Mouse (Mus musculus) heart, postnatal 25 days (tissue): ENCODE results near the gene Ttc9b. TPM values are rescaled to one million over a fixed set of nuclear protein-coding genes. Genes with fewer than 3 reads are reported as not detected.
A peak's percentile ranks its signal among the peaks of the same experiment; 100 is the strongest.
"Not testable (repeated sequence)": the region's sequence is repeated elsewhere in the genome, so short reads cannot be mapped to it uniquely, and the experiment has no call there.

Source experiments
- DNase-seq: peaks from one replicate; pipeline ENCODE4 v3.0.0; 2022; ENCODE audit warnings: low spot score
- intact Hi-C: fragments of 180-260 bp; cut with DNase I; formaldehyde crosslinking; loops from one replicate; pipeline ENCODE4 v1.15.1; 2025
- total RNA-seq, 2 experiments: library from RNA; stranded (reverse); gene quantifications; 2 replicates each; pipeline ENCODE4 v1.2.3; 2021

Ttc9b gene
- total RNA-seq, result not detected

GRCm38 (mm10) chr7:27653681-27654437 lies at the start of gene Ttc9b:
TSS of gene Ttc9b (plus strand) at chr7:27653915.
- DNase-seq, result no peak
- intact Hi-C loops, result no loop called here

- intact Hi-C loops, result no loop called here
- DNase-seq, result no peak
These were observed 48.9 kb upstream of the Ttc9b start for GRCm38 (mm10) chr7:27604661-27605348.

- DNase-seq, result peak; percentile 66
- intact Hi-C loops, result no loop called here
These were observed 48.0 kb upstream of the Ttc9b start for GRCm38 (mm10) chr7:27605499-27606285.

- intact Hi-C loops, result no loop called here
- DNase-seq, result no peak
These were observed 47.0 kb upstream of the Ttc9b start for GRCm38 (mm10) chr7:27606481-27607254.

GRCm38 (mm10) chr7:27607580-27607979 lies 46.1 kb upstream of the Ttc9b start:
- intact Hi-C loops, result no loop called here

GRCm38 (mm10) chr7:27608130-27608529 lies 45.6 kb upstream of the Ttc9b start:
- intact Hi-C loops, result no loop called here
- DNase-seq, result no peak

More at GRCm38 (mm10) chr7:27607580-27607979, 46.1 kb upstream of the Ttc9b start:
- peak; percentile 64 for DNase-seq

GRCm38 (mm10) chr7:27609285-27609684 lies 44.4 kb upstream of the Ttc9b start:
- intact Hi-C loops, result no loop called here

GRCm38 (mm10) chr7:27609688-27610087 lies 44.0 kb upstream of the Ttc9b start:
- intact Hi-C loops, result no loop called here
- no peak for DNase-seq

More at GRCm38 (mm10) chr7:27609285-27609684, 44.4 kb upstream of the Ttc9b start:
- DNase-seq, result no peak

- intact Hi-C loops, result no loop called here
- no peak for DNase-seq
These were observed 43.3 kb upstream of the Ttc9b start for GRCm38 (mm10) chr7:27610370-27610769.

- intact Hi-C loops, result no loop called here
- no peak for DNase-seq
These were observed 42.8 kb upstream of the Ttc9b start for GRCm38 (mm10) chr7:27610871-27611270.

GRCm38 (mm10) chr7:27612940-27613339 lies 40.8 kb upstream of the Ttc9b start:
- DNase-seq, result no peak
- intact Hi-C loops, result no loop called here

GRCm38 (mm10) chr7:27613751-27614499 lies 39.8 kb upstream of the Ttc9b start:
- no peak for DNase-seq
- intact Hi-C loops, result no loop called here

- intact Hi-C loops, result no loop called here
- DNase-seq, result no peak
These were observed 32.7 kb upstream of the Ttc9b start for GRCm38 (mm10) chr7:27621028-27621427.

- no peak for DNase-seq
- intact Hi-C loops, result no loop called here
These were observed 31.5 kb upstream of the Ttc9b start for GRCm38 (mm10) chr7:27622234-27622633.

- intact Hi-C loops, result no loop called here
- DNase-seq, result no peak
These were observed 28.7 kb upstream of the Ttc9b start for GRCm38 (mm10) chr7:27624967-27625366.

GRCm38 (mm10) chr7:27627707-27628106 lies 26.0 kb upstream of the Ttc9b start:
- intact Hi-C loops, result no loop called here
- no peak for DNase-seq

GRCm38 (mm10) chr7:27628190-27628589 lies 25.5 kb upstream of the Ttc9b start:
- DNase-seq, result no peak
- intact Hi-C loops, result no loop called here

- intact Hi-C loops, DNase-seq: not testable (repeated sequence)
These were observed 24.9 kb upstream of the Ttc9b start for GRCm38 (mm10) chr7:27628816-27629215.

- no peak for DNase-seq
- intact Hi-C loops, result no loop called here
These were observed 22.3 kb upstream of the Ttc9b start for GRCm38 (mm10) chr7:27631439-27631838.
